Mouse (Mus musculus) heart, postnatal 14 days (tissue): ENCODE results near the gene Tsc22d4. TPM values are rescaled to one million over a fixed set of nuclear protein-coding genes. Genes with fewer than 3 reads are reported as not detected.
"Not testable (repeated sequence)": the region's sequence is repeated elsewhere in the genome, so short reads cannot be mapped to it uniquely, and the experiment has no call there.

ENCODE experiments used
- DNase-seq, 2 experiments: peaks; one replicate each; pipeline ENCODE4 v3.0.0; 2021 to 2022
- intact Hi-C: fragments of 180-260 bp; cut with DNase I; formaldehyde crosslinking; loops from one replicate; pipeline ENCODE4 v1.15.1; 2025
- long read RNA-seq, 2 experiments: library from polyadenylated mRNA; stranded (forward); transcript quantifications; one replicate each; pipeline ENCODE4 v2.0.0; 2021
- total RNA-seq, 2 experiments: library from RNA; stranded (reverse); gene quantifications; 2 replicates each; pipeline ENCODE4 v1.2.3; 2021

Tsc22d4 gene
- total RNA-seq: 100 to 1,000 TPM; 287 to 312 TPM
- long read RNA-seq, experiment 1, transcript Tsc22d4-202 (5 exons, 3,983 nt): major isoform, 208 of 395 reads
- long read RNA-seq, experiment 1, transcript Tsc22d4-203 (6 exons, 2,730 nt): minor isoform, 9 of 395 reads
- long read RNA-seq, experiment 1, transcript Tsc22d4-205 (3 exons, 790 nt): minor isoform, 27 of 395 reads
- long read RNA-seq, experiment 1, partial matches to known transcripts: 76 of 395 reads
- long read RNA-seq, experiment 1, other reads (novel, unspliced or antisense): 71 of 395 reads
- long read RNA-seq, experiment 2, transcript Tsc22d4-202 (5 exons, 3,983 nt): major isoform, 205 of 347 reads
- long read RNA-seq, experiment 2, transcript Tsc22d4-205 (3 exons, 790 nt): minor isoform, 14 of 347 reads
- long read RNA-seq, experiment 2, transcript Tsc22d4-209 (3 exons, 563 nt): minor isoform, 5 of 347 reads
- long read RNA-seq, experiment 2, partial matches to known transcripts: 66 of 347 reads
- long read RNA-seq, experiment 2, other reads (novel, unspliced or antisense): 54 of 347 reads

GRCm38 (mm10) chr5:137745214-137746171, at the start of gene Tsc22d4:
Gene Tsc22d4 (plus strand): TSS chr5:137745730.
- intact Hi-C loops: loop anchor here (2.0 to 5.0 kb wide), 2 partner anchors 61 to 213 kb away; partner anchors contain the start of genes Agfg2, Epo and Gnb2
- peak; percentile 95 to 96 for DNase-seq

- no peak for DNase-seq
- intact Hi-C loops: no loop called here
Observed at GRCm38 (mm10) chr5:137695930-137696329, 49.6 kb upstream of the Tsc22d4 start.

- DNase-seq: no peak
- intact Hi-C loops: no loop called here
Observed at GRCm38 (mm10) chr5:137699080-137699479, 46.5 kb upstream of the Tsc22d4 start.

GRCm38 (mm10) chr5:137699850-137700249, 45.7 kb upstream of the Tsc22d4 start:
- no peak for DNase-seq
- intact Hi-C loops: no loop called here

- DNase-seq: no peak
- intact Hi-C loops: no loop called here
Observed at GRCm38 (mm10) chr5:137705242-137705641, 40.3 kb upstream of the Tsc22d4 start.

GRCm38 (mm10) chr5:137706913-137707633, 38.5 kb upstream of the Tsc22d4 start:
- peak in 1 of 2 experiments; percentile 54 for DNase-seq
- intact Hi-C loops: no loop called here

- no peak for DNase-seq
- intact Hi-C loops: no loop called here
Observed at GRCm38 (mm10) chr5:137713454-137713853, 32.1 kb upstream of the Tsc22d4 start.

GRCm38 (mm10) chr5:137715685-137716084, 29.8 kb upstream of the Tsc22d4 start:
- intact Hi-C loops: no loop called here

GRCm38 (mm10) chr5:137718020-137718790, 27.3 kb upstream of the Tsc22d4 start:
- intact Hi-C loops: no loop called here
- DNase-seq: no peak

More at GRCm38 (mm10) chr5:137715685-137716084, 29.8 kb upstream of the Tsc22d4 start:
- DNase-seq: no peak

GRCm38 (mm10) chr5:137719088-137719487, 26.4 kb upstream of the Tsc22d4 start:
- intact Hi-C loops: no loop called here
- DNase-seq: no peak

- DNase-seq: peak in 1 of 2 experiments; percentile 40
- intact Hi-C loops: not testable (repeated sequence)
Observed at GRCm38 (mm10) chr5:137720558-137721164, 24.9 kb upstream of the Tsc22d4 start.

GRCm38 (mm10) chr5:137723840-137724239, 21.7 kb upstream of the Tsc22d4 start:
- intact Hi-C loops: no loop called here
- DNase-seq: no peak

- intact Hi-C loops: no loop called here
- DNase-seq: no peak
Observed at GRCm38 (mm10) chr5:137726767-137727166, 18.8 kb upstream of the Tsc22d4 start.

GRCm38 (mm10) chr5:137733638-137734288, 11.8 kb upstream of the Tsc22d4 start:
- intact Hi-C loops: no loop called here
- DNase-seq: no peak

- DNase-seq: no peak
- intact Hi-C loops: no loop called here
Observed at GRCm38 (mm10) chr5:137734289-137735061, 11.1 kb upstream of the Tsc22d4 start.

GRCm38 (mm10) chr5:137737400-137737940, 8.1 kb upstream of the Tsc22d4 start:
- no peak for DNase-seq
- intact Hi-C loops: no loop called here

GRCm38 (mm10) chr5:137738516-137738915, 7.0 kb upstream of the Tsc22d4 start:
- intact Hi-C loops: no loop called here
- no peak for DNase-seq
